Mouse (Mus musculus): ENCODE data around the gene Large1.

The Large1 gene

GRCm38 (mm10) chr8:72766777-72767176 is 586.6 kb downstream of the Large1 start:
- no peak for DNase-seq (ENCODE audit: low read depth)

DNA sequence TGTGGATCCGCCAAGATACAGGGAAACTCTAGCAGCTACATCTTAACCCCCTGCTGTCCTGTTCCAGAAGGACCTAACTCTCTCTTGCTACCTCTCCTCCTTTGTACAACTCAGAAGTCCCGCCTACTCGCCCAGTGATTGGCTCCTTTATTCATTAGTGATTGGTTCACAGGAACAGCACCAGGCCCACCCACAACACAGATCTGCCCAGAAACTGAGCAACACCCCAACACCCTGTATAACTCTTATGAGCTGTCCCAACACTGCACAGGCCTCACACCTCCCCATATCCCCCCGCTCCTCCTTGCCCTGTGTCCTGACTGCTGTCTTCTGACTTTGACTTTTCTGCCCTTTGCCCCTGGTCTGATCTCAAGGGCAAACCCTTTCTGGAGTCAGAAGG is 587.6 kb downstream of the Large1 start:
- DNase-seq (ENCODE audit: low read depth) = no peak
